Mouse (Mus musculus) heart, adult 2 months (tissue): ENCODE results near the gene Synm.

Experiments used
- CTCF ChIP-seq: fragments of 200-600 bp; IDR thresholded peaks from 2 replicates; pipeline ENCODE4 v1.8.1; 2022; ENCODE audit warnings: antibody characterized with exemption, mild to moderate bottlenecking, moderate library complexity
- EP300 ChIP-seq: fragments of 200-500 bp; IDR thresholded peaks from 2 replicates; pipeline ENCODE4 v1.6.1; 2011; ENCODE audit warnings: low read depth, low read length, control low read depth; ENCODE audit not compliant: insufficient read depth

DNA sequence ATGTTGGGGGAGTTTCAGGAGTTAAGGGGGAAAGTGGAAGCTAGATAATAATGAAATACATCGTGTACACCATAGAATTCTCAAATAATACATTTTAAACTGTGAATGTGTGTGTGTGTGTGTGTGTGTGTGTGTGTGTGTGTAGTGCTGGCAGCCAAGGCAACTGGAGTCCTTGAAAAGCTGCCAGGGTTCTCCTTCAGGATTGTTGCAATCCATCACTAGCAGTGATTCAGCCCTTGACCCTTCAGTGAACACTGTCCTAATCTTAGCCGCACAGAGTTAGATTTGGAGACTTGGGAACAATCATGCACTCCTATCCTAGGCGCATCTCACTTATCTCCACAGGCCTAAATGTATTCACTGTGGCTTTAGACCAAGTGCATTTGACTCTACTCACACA, 8.6 kb upstream of the Synm start:
- TF ChIP-seq CTCF (no peak), EP300 (no peak)
